Mouse (Mus musculus): Measurements from ENCODE around the gene Atp8a2. TPM values are rescaled to one million over a fixed set of nuclear protein-coding genes. Genes with fewer than 3 reads are reported as not detected.

The Atp8a2 gene
- polyA plus RNA-seq, 1 experiment from 2014 or later = 0.25 TPM

DNA sequence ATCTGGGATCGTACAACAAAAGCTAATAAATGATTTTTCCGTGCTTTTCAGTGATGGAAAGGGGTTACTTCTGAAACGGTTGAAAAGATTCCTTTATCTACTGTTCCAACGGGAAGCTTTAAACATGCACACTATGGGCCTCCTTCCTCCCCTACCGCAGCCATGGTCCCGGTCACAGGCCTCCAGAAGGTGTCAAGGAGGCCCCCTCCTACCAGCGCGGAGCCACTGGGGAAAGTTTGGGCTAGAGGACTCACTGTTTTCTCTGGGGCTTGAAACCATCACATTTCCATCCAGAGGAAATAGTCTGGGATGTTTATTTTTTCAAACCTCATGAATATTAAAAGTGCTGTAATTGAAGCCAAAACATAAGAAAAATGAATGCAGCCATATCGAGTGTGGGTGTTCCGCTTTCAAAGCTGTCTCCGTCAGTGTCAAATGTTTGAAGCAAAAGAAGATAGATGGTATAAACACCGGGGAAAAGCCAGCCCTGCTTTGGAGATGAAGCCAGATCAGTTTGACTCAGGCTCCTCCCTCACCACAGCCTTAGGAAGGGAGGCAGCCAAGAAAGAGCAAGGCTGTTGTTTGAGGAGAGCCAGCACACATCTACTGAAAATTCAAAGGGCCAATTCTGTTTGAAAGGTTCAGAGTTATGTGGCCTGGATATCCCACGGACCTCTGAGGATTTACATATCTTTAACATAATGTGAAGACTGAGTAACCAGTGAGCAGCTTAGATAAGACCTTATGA is 481.1 kb downstream of the Atp8a2 start:
- DNase-seq (ENCODE audit: low spot score) = peak; percentile 58
- TF ChIP-seq EP300 (IDR thresholded peaks at IDR 0.05) (no peak), CTCF (IDR thresholded peaks at IDR 0.05) (no peak)
- WGBS = 26% methylated on average over 13 of the region's 13 CpGs
- Histone ChIP-seq H3K36me3 (ENCODE audit: insufficient read depth, low read length) (no peaks in the 10 kb centered on the region), H3K4me3 (ENCODE audit: low read depth, low read length) (no peak overlapping the region), H3K27ac (ENCODE audit: low read length) (no peak overlapping the region), H3K4me1 (ENCODE audit: insufficient read depth, low read depth, low read length) (no peaks in the 10 kb centered on the region), H3K9ac (replicated peaks; ENCODE audit: low read depth) (no peak overlapping the region), H3K9me3 (ENCODE audit: low read length) (no peaks in the 10 kb centered on the region), H3K4me2 (replicated peaks; ENCODE audit: low read depth, low read length) (0 out of 2 replicates have a peak overlapping the region, but pooled peaks have one; percentile 11), H3K27me3 (replicated peaks; ENCODE audit: insufficient read depth, low read length) (no peaks in the 10 kb centered on the region)
- ATAC-seq = peak; percentile 73

- Histone ChIP-seq H3K4me3 (ENCODE audit: low read depth, low read length) (no peak overlapping the region), H3K27me3 (replicated peaks; ENCODE audit: insufficient read depth, low read length) (no peaks in the 10 kb centered on the region), H3K27ac (ENCODE audit: low read length) (no peak overlapping the region), H3K4me1 (ENCODE audit: insufficient read depth, low read depth, low read length) (no peaks in the 10 kb centered on the region), H3K9me3 (ENCODE audit: low read length) (no peaks in the 10 kb centered on the region), H3K9ac (replicated peaks; ENCODE audit: low read depth) (no peak overlapping the region), H3K36me3 (ENCODE audit: insufficient read depth, low read length) (no peaks in the 10 kb centered on the region), H3K4me2 (replicated peaks; ENCODE audit: low read depth, low read length) (no peak overlapping the region)
- 90% methylated on average over 3 of the region's 3 CpGs for WGBS
- ATAC-seq (no peak), DNase-seq (ENCODE audit: low spot score) (no peak)
- TF ChIP-seq CTCF (IDR thresholded peaks at IDR 0.05) (no peak), EP300 (IDR thresholded peaks at IDR 0.05) (no peak)
These were observed 487.3 kb downstream of the Atp8a2 start for GRCm38 (mm10) chr14:59709505-59710335.

DNA sequence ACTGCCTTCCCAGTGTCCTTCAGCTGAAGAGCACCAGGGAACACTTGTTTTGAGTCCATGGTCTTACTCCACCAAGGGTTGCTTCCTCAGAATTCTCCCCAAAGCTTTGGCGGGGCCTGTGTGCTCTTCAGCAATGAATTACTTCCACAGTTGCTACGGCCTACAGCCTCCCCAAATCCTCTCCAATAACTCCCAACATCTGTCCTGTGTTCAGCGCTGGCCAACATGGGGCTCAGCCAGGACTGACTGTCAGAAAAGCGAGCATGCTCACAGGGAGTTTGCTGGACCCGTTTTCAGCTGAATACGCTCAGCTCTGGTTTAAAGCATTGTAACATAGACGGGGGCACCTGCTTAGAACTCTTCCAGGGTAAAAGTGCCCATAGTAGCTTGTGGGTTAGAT is 489.0 kb downstream of the Atp8a2 start:
- Histone ChIP-seq H3K36me3 (ENCODE audit: insufficient read depth, low read length) (no peaks in the 10 kb centered on the region), H3K9ac (replicated peaks; ENCODE audit: low read depth) (no peak overlapping the region), H3K4me2 (replicated peaks; ENCODE audit: low read depth, low read length) (no peak overlapping the region), H3K4me3 (ENCODE audit: low read depth, low read length) (no peak overlapping the region), H3K9me3 (ENCODE audit: low read length) (no peaks in the 10 kb centered on the region), H3K27ac (ENCODE audit: low read length) (no peak overlapping the region), H3K4me1 (ENCODE audit: insufficient read depth, low read depth, low read length) (no peaks in the 10 kb centered on the region), H3K27me3 (replicated peaks; ENCODE audit: insufficient read depth, low read length) (no peaks in the 10 kb centered on the region)
- TF ChIP-seq EP300 (IDR thresholded peaks at IDR 0.05) (no peak), CTCF (IDR thresholded peaks at IDR 0.05) (no peak)
- WGBS = 83% methylated on average over 7 of the region's 7 CpGs
- ATAC-seq (no peak), DNase-seq (ENCODE audit: low spot score) (no peak)

- WGBS = 65% methylated on average over 13 of the region's 13 CpGs
- H3K4me1 ChIP-seq (ENCODE audit: insufficient read depth, low read depth, low read length) = no peaks in the 10 kb centered on the region
- H3K9ac ChIP-seq (replicated peaks; ENCODE audit: low read depth) = no peak overlapping the region
- H3K4me3 ChIP-seq (ENCODE audit: low read depth, low read length) = no peak overlapping the region
- DNase-seq (ENCODE audit: low spot score) = no peak
- TF ChIP-seq EP300 (IDR thresholded peaks at IDR 0.05) (no peak), CTCF (IDR thresholded peaks at IDR 0.05) (no peak)
- no peaks in the 10 kb centered on the region for H3K27me3 ChIP-seq (replicated peaks; ENCODE audit: insufficient read depth, low read length)
- no peak for ATAC-seq
- no peak overlapping the region for H3K27ac ChIP-seq (ENCODE audit: low read length)
- no peaks in the 10 kb centered on the region for H3K9me3 ChIP-seq (ENCODE audit: low read length)
- H3K36me3 ChIP-seq (ENCODE audit: insufficient read depth, low read length) = no peaks in the 10 kb centered on the region
- H3K4me2 ChIP-seq (replicated peaks; ENCODE audit: low read depth, low read length) = no peak overlapping the region
These were observed 491.5 kb downstream of the Atp8a2 start for GRCm38 (mm10) chr14:59705326-59706058.

DNA sequence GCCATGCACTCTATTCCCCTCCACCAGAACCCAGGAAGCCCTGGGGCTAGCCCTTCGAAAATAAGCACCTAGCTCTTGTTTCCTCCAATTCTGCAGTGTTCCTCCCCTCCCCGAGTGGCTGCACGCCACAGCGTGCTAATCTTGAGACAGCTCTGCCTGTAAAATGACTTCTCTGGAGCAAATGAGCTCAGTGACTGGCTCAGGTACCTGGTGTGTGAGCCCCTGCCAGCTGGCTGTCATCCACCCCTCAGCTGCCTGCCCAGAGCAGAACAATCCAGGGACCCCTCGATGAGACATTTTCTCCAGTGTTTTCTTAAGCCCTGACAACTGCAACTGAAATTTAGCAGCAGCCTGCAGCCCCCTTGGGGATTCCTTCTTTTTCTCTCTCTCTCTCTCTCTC is 495.5 kb downstream of the Atp8a2 start:
- no peak overlapping the region for H3K9ac ChIP-seq (replicated peaks; ENCODE audit: low read depth)
- no peaks in the 10 kb centered on the region for H3K9me3 ChIP-seq (ENCODE audit: low read length)
- DNase-seq (ENCODE audit: low spot score) (no peak), ATAC-seq (no peak)
- TF ChIP-seq CTCF (IDR thresholded peaks at IDR 0.05) (no peak), EP300 (IDR thresholded peaks at IDR 0.05) (no peak)
- H3K36me3 ChIP-seq (ENCODE audit: insufficient read depth, low read length) = no peaks in the 10 kb centered on the region
- H3K4me1 ChIP-seq (ENCODE audit: insufficient read depth, low read depth, low read length) = no peaks in the 10 kb centered on the region
- no peak overlapping the region for H3K27ac ChIP-seq (ENCODE audit: low read length)
- H3K4me2 ChIP-seq (replicated peaks; ENCODE audit: low read depth, low read length) = no peak overlapping the region
- H3K27me3 ChIP-seq (replicated peaks; ENCODE audit: insufficient read depth, low read length) = no peaks in the 10 kb centered on the region
- 34% methylated on average over 5 of the region's 5 CpGs for WGBS
- no peak overlapping the region for H3K4me3 ChIP-seq (ENCODE audit: low read depth, low read length)

DNA sequence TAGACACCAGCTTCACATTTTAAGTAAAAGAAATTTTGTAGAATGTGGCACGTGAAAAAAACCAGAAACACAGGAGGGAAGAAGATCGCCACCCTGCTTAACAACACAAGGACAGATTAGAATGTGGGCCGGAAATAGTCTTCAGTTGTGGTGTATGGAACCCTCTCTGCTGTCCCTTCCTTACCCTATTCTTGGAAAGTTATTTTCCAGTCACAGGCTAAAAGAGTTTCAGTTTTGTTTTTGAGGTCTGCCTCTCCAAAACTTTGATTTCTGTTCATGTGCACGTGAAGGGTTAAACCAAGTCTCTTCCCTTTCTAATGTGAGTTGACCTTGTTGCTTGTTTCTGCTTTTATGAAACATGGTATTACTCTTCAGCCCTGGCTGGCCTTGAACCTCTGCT is 501.8 kb downstream of the Atp8a2 start:
- H3K4me3 ChIP-seq (ENCODE audit: low read depth, low read length) = no peak overlapping the region
- H3K9me3 ChIP-seq (ENCODE audit: low read length) = no peaks in the 10 kb centered on the region
- no peaks in the 10 kb centered on the region for H3K27me3 ChIP-seq (replicated peaks; ENCODE audit: insufficient read depth, low read length)
- no peak overlapping the region for H3K27ac ChIP-seq (ENCODE audit: low read length)
- no peaks in the 10 kb centered on the region for H3K36me3 ChIP-seq (ENCODE audit: insufficient read depth, low read length)
- no peaks in the 10 kb centered on the region; the same call in 1 of the 2 replicates for H3K4me1 ChIP-seq (ENCODE audit: insufficient read depth, low read depth, low read length)
- DNase-seq (ENCODE audit: low spot score) (no peak), ATAC-seq (no peak)
- WGBS = 86% methylated on average over 4 of the region's 4 CpGs
- no peak overlapping the region for H3K4me2 ChIP-seq (replicated peaks; ENCODE audit: low read depth, low read length)
- no peak for TF ChIP-seq EP300 (IDR thresholded peaks at IDR 0.05)
- TF ChIP-seq CTCF (IDR thresholded peaks at IDR 0.05) = no peak
- no peak overlapping the region for H3K9ac ChIP-seq (replicated peaks; ENCODE audit: low read depth)

Data from lung, postnatal 0 days (tissue).